Mouse (Mus musculus): ENCODE results near the gene Zfp646.
"Not testable (repeated sequence)": the region's sequence is repeated elsewhere in the genome, so short reads cannot be mapped to it uniquely, and the experiment has no call there.

The Zfp646 gene

DNA sequence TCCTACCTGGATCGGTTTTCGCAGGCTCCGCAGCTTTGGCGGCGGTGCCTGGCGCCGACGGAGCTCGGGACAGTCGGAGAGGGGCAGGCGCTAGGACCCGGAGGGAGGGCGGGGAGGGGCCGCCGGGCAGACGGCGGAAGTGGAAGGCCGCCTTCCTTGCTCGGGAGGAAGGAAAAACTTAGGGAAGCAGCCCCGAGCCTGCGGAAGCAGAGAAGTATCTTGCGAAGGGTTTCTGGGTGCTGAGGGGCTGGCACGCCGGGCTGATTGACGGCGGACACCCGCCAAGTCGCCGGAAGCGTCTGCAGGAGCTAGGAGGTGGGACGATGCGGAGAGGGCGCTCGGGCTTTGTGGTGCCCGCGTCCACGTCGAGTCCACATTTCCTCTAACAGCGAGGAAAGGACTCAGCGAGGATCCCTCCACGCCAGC, at the start of gene Zfp646:
TSS of gene Zfp646 (plus strand) at position 181 of the 426 bp plus-strand sequence.
- peak; percentile 78 to 90 for DNase-seq

DNA sequence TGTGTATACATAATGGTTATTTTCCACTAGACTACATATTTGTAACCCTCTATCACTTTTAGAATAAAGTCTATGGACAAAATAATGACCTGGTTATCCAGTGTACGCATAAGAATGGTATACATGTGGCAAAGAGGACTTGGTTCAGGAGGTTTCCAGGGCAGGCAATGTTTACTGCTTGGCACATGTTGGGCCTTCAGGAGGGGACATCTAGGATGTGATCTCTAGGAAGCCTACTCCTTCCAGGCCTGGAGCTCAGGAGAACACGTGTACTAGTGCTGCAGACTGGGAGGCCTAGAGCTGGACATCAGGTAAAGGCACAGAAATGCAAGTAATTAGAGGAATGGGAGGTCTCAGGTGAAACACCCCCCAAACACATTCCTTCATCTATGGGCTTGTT, 40.5 kb upstream of the Zfp646 start:
- no peak for DNase-seq

DNA sequence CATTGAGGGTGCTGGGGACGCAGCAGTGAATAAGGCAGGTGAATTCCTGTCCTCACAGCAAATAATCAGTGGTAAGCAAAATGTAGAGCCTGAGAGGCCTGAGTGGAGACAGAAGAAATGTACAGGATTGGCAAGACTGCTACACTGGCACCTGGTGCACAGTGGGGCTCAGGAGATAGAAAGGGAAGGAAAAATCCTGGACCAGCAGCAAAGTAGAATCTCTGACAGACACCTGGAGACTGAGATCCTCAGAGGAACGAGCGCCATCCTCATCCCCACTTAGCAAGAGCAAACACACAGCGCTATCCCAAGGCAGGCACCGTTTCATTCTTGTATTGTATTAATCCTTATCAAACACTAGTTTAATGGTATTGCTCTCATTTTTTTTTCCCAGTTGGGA, 38.5 kb upstream of the Zfp646 start:
- no peak for DNase-seq

DNA sequence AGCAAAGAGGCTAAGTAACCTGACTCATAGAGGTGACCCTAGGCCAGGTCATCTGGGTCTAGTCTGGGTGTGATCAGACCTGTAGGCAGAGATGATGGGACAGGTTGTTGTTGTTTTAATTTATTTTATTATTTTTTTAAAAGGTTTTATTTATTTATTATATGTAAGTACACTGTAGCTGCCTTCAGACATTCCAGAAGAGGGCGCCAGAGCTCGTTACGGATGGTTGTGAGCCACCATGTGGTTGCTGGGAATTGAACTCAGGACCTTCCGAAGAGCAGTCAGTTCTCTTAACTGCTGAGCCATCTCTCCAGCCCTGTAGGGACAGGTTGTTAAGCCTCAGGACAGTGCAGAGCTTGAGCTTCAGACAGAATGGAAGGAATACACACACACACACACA, 38.1 kb upstream of the Zfp646 start:
- DNase-seq, result not testable (repeated sequence)

DNA sequence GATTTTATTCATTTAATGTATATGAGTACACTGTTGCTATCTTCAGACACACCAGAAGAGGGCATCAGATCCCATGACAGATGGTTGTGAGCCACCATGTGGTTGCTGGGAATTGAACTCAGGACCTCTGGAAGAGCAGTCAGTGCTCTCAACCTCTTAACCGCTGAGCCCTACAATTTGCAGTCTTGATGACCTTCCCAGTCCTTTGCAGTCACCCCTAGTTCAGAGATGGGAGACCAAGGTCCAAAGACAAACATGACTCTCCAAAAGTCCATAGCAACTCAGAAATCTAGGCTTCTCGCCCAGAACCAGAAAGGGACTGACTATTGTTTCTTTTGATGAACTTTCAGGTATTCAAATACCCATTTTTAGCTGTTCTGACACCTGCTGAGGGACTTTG, 36.0 kb upstream of the Zfp646 start:
- not testable (repeated sequence) for DNase-seq

DNA sequence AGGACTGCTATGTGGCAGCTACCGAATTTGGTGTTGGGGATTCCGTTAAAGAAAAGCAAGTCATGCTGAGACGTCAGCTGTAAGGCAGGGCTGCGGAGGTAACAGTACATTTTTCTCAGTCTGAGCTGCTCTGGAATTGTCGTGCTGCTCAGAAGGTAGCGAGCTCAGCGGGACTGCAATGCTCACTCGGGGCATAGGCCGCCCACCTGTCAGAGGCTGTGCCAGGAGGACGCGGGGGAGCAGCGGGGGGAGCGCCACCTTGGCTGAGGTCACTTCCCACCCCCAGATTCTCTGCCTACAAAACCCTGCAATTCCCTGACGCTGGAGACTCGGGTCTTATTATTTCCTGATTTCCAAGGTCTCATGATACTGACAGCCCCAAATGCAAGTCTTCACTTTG, 35.1 kb upstream of the Zfp646 start:
- peak; percentile 31 to 66 for DNase-seq

DNA sequence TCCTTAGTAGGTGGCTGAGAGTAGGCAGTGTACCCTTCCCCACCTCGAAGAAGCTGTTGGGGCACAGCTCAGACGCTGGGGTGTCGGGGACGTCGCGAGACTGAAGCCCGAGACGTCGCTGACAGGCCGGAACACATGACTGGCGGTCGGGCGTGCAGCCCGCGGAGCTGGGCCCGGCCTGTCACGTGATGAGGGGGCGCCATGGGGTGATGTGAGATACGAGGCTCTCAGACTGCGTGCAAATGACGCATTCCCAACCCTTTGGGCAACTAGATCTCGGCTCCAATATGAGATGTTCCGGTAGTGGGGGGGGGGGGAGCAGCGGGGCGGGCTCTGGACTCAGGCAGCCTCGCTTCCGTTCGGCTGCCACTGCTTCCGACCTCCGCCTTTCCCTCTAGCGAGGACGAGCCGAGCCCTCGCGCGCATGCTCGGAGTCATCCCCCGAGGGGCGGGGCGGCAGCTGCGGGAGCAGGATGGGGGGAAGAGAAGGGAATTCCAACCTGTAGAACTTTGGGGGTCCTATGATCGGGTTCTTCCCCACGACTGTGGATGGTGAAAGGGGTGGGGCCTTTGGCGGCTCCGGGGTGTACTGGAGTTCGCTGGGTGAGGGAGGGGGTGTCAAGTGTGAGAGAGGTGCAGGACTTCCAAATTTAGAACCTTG, 34.6 kb upstream of the Zfp646 start:
- peak; percentile 92 to 97 for DNase-seq

DNA sequence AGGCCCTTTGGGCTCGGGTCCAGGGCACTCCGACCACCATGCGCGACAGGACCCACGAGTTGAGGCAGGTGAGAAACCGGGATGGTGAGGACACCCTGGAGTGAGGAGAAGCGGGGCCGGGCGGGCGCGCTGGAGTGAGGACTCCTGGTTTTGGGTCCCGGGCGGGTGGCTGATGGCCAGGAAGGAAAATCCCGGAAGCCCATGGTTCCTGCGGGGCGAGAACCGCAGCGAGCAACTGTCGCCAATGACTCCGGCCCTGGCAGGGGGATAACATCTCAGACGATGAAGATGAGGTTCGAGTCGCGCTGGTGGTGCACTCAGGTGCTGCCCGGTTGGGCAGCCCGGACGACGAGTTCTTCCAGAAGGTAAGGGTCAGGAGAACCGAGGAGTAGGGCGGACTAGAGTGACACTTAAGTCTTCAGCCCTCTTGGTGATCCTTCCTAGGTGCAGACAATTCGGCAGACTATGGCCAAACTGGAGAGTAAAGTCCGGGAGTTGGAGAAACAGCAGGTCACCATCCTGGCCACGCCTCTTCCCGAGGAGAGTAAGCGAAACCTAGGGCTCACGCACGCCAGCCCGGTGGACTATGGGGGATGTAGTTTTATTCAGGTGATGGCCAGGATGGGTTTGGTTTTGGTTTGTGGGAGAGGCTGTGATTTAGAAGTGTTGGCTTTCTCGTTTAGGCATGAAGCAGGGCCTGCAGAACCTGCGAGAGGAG, 33.9 kb upstream of the Zfp646 start:
- peak; percentile 90 to 94 for DNase-seq

DNA sequence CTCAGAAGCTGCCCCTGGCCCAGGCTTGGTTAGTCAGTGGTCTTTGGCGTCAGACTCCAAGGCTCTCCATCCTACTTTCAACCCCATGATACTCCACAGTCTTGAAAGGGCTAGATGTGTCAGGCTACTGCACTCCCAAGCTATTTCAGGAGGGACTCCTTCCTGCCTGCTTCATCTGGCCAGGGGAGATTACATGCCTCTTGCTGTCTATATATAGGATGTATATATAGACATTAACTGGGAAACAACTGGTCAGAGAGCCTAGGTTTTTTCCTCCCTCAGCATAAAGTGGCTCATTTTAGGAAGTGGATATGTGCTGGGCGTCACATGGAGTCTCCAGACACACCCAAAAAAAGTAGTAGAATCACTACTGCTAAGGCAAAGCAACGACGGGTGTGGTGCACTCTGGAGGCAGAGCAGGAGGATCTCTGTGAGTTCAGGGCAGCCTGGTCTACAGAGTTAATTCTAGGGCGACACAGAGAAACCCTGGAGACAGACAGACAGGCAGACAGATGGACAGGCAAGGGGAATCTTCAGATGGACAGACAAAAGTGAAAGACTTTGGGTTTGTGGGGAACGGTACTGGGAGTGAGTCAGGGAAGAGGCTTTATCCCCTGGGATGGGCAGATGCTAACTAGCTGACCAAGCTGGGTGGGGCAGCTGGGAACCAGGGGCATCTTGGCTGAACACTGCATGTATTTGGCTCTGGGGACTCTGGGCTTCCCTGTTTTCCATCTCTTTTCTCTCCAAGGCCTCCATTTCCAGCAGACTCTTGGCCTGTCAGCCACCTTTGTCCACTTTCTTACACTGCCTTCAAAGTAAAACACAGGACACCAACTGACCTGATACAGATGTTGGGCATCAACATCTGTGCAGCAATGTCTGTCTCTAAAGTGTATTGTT, 25.8 kb upstream of the Zfp646 start:
- no peak for DNase-seq

DNA sequence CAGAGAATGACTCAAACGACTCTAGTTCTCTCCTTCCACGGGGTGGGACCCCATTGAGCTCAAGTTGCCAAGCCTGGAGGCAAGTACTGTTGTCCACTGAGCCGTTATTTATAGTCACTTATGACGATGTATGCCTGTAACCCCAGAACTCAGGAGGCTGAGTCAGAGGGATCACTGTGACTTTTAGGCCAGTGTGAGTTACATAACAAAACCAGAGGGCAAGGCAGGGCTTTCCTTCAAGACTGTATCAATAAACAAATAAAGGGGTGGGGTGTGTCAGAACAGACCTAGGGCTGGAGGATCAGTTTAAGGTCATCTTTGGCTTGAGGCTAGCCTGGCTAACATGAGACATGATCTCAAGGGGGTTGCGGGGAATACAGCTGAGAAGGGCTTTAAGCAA, 25.1 kb upstream of the Zfp646 start:
- no peak for DNase-seq

DNA sequence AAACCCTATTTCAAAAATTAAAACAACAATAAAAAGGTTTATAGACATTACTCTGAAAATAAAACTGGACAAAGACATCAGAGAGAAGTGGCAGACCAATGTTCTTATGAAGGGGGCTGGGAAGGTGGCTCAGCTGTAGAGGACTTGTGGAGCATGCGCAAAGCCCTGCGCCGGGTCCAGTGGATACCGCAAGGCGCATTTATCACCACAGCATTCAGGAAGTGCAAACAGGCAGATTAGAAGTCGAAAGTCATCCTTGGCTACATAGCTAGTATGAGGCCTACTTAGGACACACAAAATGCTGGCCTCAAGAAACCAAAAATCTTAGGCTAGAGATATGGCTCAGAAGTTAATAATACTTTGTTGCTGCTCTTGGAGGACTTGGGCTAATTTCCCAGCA, 17.8 kb upstream of the Zfp646 start:
- peak in 1 of 2 experiments; percentile 11 for DNase-seq

DNA sequence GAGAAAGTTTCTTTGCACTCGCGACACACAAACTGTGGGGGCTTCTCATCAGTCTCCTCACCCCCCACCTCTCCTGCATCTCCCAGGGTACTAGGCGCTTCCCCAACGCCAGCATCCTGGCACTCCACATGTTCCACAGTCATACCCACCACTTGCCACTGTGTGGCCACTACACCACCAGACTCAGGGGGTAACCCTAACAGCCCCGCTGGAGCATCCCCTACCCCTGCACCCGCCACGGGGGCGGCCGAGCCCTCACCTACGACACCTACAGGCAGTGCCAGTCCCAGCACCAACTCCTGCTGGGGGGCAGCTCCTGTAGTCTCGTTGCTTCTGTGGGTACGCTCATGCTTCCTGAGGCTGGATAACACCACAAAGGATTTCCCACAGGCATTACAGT, 9.6 kb upstream of the Zfp646 start:
- no peak for DNase-seq

DNA sequence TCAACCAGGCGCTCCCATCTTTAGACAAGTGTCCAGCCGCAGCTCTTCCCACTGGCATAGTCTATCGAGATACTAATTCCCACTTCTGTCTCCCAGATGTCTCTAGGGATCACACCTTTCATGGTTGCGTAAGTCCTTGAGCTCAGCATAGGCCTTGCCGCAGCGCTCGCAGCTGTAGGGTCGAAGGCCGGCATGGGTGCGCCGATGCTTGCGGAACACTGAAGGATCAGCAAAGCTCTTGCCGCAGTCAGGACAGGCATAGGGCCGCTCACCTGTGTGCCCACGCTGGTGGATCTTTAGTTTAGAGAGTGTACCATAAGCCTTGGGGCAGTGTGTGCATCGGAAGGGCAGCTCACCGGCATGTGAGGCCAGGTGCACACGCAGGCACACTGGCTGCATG, 8.4 kb upstream of the Zfp646 start:
- no peak for DNase-seq

DNA sequence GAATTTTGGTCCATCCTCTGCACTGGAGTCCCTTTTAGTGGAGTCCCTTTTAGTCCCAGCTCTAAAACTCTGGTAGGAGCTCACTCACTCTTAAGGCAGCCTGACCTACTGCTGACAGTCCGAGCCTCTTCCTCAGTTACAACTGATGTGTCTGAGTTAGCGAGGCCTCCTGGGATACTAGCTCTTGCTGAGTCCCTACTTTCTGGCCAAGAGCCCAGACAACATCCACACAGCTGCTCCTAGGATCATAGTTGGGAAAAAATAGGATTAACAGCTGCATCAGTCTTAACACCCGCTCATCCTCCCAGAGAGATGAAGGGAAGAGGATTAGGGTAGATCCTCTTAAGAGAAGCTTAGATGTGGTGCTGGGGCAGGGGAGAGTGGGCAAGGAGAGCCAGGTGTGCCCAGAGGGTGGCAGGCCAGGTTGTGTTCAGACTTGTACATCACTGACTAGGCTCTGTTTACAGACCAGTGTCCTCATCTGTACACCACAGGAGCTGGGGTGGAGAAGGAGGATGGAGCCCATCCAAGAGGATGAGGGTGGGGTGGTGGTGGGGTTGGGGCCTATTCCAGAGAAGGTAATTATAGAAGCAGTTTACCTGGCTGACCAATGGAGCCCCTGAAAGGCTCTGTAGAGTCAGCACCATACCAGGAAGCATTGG, 6.7 kb upstream of the Zfp646 start:
- DNase-seq, result no peak

DNA sequence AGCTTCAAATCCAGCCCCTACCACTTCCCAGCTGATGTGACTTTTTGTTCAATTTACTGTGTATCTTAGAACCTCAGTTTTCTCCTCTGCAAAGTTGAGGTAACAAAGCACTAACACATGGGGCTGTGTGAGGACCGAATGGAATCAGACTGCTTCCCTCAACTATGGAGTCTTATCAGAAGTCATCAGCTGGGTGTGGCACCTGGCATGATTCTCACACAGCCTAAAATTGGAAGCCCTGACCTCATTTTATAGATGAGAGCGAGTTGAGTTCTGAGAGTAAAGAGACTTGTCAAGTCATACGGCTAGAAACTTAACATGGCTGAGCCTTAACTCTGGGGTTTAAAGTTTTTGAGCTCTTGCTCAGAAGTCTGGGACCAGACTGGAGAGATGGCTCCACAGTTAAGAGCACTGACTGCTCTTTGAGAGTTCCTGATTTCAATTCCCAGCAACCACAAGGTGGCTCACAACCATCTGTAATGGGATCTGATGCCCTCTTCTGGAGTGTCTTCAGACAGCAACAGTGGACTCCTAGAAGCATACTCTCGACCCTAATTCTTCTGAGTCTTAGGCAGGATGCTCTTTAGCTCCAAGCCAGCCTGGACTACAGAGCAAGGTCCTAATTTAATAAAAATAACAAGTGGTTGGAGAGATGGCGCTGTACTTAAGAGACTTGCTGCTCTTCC, 5.7 kb upstream of the Zfp646 start:
- no peak for DNase-seq

DNA sequence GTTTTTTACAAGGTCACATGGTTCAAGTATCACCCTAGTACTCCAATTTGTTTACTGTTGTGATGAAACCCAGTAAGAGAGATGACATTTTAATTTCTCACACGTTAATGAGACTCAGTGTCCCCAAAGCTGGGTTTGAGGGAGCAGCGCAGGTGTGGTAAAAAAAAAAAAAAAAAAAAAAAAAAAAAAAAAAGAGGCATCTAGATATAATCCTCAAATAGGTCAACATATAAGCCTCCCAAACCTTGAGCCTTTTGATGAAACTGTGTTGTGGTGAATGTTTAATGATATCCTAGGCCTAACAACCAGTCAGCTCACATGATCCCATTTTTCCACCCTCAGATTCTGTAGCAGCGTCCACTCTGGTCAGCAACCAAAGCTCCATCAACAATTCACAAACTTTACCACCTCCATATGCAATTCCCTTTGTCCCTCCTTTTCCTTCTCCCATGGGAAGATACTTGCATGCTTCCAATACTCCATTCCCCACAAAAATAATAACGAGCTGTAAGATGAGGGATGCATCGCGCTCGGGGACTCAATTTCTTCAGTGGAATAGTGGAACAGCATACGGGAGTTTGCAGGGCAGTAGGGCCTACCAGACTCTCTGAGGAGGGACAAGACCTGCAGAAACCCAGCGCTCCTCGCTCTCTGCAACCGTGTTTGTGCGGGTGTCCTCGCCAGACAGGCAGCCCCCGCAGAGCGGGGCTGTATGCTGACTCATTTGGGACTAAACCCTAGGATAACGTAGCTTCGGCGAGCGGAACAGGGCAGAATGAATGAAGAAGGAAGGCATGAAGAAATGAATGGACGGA, 1.0 kb upstream of the Zfp646 start:
- DNase-seq, result no peak

DNA sequence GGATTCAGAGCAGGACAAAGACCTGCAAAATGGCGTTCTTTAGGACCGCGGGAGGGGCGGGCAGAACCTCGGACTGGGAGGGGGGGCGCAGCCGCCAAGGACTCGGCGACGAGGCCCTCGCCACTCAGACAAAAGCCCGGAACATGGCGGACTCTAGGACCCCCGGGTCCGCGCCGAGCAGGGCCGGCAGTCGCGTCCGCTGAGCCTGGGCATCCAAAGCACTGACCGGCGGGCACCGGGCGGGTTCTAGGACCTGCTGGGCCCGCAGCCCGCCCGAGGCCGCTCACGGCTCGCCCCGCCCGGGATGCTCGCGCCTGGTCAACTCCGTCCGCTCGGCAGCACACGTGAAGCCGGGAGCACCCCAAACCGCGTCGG, 407 bp upstream of the Zfp646 start:
- DNase-seq, result peak; percentile 91 to 96

DNA sequence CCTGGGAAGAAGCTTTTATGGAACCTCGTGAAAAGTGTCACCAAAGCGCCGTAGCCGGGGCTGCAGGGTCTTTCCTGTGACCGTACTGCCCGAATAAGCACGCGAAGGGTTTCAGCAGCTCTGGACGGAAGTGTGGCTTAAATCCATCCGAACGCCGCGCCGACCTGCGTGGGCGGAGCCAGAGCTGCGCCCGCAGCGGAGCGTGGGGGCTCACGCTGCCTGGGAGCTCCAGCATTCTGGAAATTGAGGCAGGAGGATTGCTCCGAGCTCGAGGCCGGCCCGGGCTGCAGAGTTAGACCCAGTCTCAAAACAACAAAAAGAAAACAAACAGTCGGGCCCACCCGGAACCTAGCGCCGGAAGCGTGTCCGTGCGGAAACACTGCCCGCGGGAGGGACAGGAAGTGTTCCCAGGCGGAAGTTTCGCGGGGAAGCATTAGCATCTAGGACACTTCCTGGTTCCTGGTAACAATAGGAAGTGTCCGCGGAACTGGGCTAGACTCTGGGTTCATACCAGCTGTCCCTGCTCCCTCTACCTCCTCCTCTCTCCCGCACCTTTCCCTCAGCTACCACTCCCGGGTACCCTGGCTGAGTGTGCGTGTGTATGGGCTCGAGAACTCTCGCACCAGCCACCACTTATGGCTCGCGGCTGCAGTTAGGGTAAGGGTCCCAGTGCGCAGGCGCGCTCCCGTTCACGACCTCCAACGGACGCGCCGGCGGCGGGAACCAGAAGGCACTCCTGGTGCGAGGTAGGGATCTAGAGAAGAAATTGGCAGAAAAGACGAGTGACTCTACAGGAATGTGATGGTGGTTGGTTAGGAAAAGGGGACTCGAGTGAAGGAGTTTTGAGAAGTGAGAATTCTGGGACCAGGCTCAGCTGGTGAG, 687 bp downstream of the Zfp646 start, which contains the start of gene Zfp668:
TSS of gene Zfp668 (minus strand) at position 362 of the 882 bp plus-strand sequence.
- DNase-seq, result peak; percentile 93 to 95

DNA sequence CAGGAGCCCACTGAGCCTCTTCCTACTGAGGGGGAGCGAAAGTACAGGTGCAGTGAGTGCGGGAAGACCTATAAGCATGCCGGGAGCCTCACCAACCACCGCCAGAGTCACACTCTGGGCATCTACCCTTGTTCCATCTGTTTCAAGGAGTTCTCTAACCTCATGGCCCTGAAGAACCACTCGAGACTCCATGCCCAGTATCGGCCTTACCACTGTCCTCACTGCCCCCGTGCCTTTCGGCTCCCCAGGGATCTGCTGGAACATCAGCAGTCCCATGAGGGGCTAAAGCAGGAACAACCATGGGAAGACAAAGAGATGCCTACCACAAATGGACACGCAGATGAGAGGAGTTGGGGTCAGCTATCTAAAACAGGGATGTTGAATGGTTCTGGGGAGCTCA, 3.3 kb downstream of the Zfp646 start:
- DNase-seq, result peak in 1 of 2 experiments; percentile 19

DNA sequence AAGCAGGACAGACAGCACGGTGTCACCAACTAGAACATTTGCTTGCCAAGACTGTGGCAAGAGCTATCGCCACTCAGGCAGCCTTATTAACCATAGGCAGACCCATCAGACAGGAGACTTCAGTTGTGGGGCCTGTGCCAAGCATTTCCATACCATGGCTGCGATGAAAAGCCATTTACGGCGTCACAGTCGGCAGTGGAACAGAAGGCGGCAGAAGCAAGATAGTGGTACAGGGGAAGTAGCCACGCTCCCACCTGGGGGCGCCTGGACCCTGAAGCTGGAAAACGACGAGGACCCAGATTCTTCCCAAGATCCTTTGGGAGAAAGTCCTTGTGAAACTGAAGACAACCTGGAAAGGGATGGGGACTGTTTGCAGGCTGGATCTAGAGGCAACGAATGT, 4.4 kb downstream of the Zfp646 start:
- peak in 1 of 2 experiments; percentile 27 for DNase-seq

Data from kidney, postnatal 25 days (tissue).